Mouse (Mus musculus) layer of hippocampus, adult 18-20 months (tissue): ENCODE data around the gene Mrnip. TPM values are rescaled to one million over a fixed set of nuclear protein-coding genes. Genes with fewer than 3 reads are reported as not detected.

ENCODE experiments used
- DNase-seq, 2 experiments: peaks; one replicate each; pipeline ENCODE4 v3.0.0; 2022; ENCODE audit warnings: low spot score in 2 of 2
- microRNA-seq, 2 experiments: library from miRNA; unstranded; fragments of <30 nt; microRNA quantifications; one replicate each; pipeline ENCODE4 v1.2.0; 2021
- total RNA-seq, 2 experiments: library from RNA; stranded (reverse); gene quantifications; 2 replicates each; pipeline ENCODE4 v1.2.3; 2021

Gene Mrnip
- total RNA-seq, 2 experiments from 2014 or later = 14.1 to 15.7 TPM

- DNase-seq = no peak
Measured at GRCm38 (mm10) chr11:50245269-50245668, 71.0 kb downstream of the Mrnip start.

GRCm38 (mm10) chr11:50248473-50249171 is 74.4 kb downstream of the Mrnip start:
- no peak for DNase-seq

Small RNA genes within 50 kb of the gene (microRNA-seq; reads per million reads assigned to microRNA genes)
- 1.2 to 2.5 reads per million in 2 experiments for gene Mir6919

Other genes starting within 250 kb of the Mrnip start
- 10 to 100 TPM; 79.9 to 80.8 TPM for gene Rnf130, start 149.1 kb upstream of the Mrnip start, total RNA-seq
- gene Tbc1d9b, start 43.0 kb upstream of the Mrnip start, total RNA-seq = 100 to 1,000 TPM; 113 to 120 TPM
- 100 to 1,000 TPM; 486 to 498 TPM for gene Sqstm1, start 36.4 kb downstream of the Mrnip start, total RNA-seq
- gene Mgat4b, start 36.4 kb downstream of the Mrnip start, total RNA-seq = 10 to 100 TPM; 80.7 to 84.1 TPM
- 1 to 10 TPM; 6.8 to 7.1 TPM for gene Ltc4s, start 64.2 kb downstream of the Mrnip start, total RNA-seq
- 10 to 100 TPM; 11.0 to 11.3 TPM for gene Maml1, start 117.9 kb downstream of the Mrnip start, total RNA-seq
- gene Canx, start 151.2 kb downstream of the Mrnip start, total RNA-seq = 100 to 1,000 TPM; 411 to 425 TPM
- gene Cby3, start 180.0 kb downstream of the Mrnip start, total RNA-seq = not detected
- 100 to 1,000 TPM; 258 to 268 TPM for gene Hnrnph1, start 202.5 kb downstream of the Mrnip start, total RNA-seq